Mouse (Mus musculus): ENCODE results near the gene Synpr. TPM values are rescaled to one million over a fixed set of nuclear protein-coding genes. Genes with fewer than 3 reads are reported as not detected.

The Synpr gene
- polyA plus RNA-seq, 1 experiment: 88.4 TPM

- H3K4me1 ChIP-seq (ENCODE audit: control insufficient read depth, insufficient read depth, low read length): no peaks in the 10 kb centered on the region
- no peak overlapping the region for H3K4me3 ChIP-seq (ENCODE audit: insufficient read depth, low read length)
- H3K27ac ChIP-seq (ENCODE audit: insufficient read depth, low read length): no peak overlapping the region
- TF ChIP-seq CTCF (IDR thresholded peaks at IDR 0.05; ENCODE audit: extremely low read depth, insufficient read depth, low read length) (no peak), POLR2A (IDR thresholded peaks at IDR 0.05; ENCODE audit: extremely low read depth, insufficient read depth, low read length) (no peak)
These were observed 282.7 kb downstream of the Synpr start for GRCm38 (mm10) chr14:13567250-13567649.

- TF ChIP-seq POLR2A (IDR thresholded peaks at IDR 0.05; ENCODE audit: extremely low read depth, insufficient read depth, low read length): no peak
- TF ChIP-seq CTCF (IDR thresholded peaks at IDR 0.05; ENCODE audit: extremely low read depth, insufficient read depth, low read length): no peak
These were observed 283.4 kb downstream of the Synpr start for GRCm38 (mm10) chr14:13567996-13568395.

GRCm38 (mm10) chr14:13571941-13572340 lies 287.4 kb downstream of the Synpr start:
- H3K4me3 ChIP-seq (ENCODE audit: insufficient read depth, low read length): no peak overlapping the region
- TF ChIP-seq CTCF (IDR thresholded peaks at IDR 0.05; ENCODE audit: extremely low read depth, insufficient read depth, low read length): no peak
- no peak for TF ChIP-seq POLR2A (IDR thresholded peaks at IDR 0.05; ENCODE audit: extremely low read depth, insufficient read depth, low read length)
- no peaks in the 10 kb centered on the region for H3K4me1 ChIP-seq (ENCODE audit: control insufficient read depth, insufficient read depth, low read length)
- no peak overlapping the region for H3K27ac ChIP-seq (ENCODE audit: insufficient read depth, low read length)

More at GRCm38 (mm10) chr14:13567996-13568395, 283.4 kb downstream of the Synpr start:
- no peak overlapping the region for H3K27ac ChIP-seq (ENCODE audit: insufficient read depth, low read length)
- no peaks in the 10 kb centered on the region for H3K4me1 ChIP-seq (ENCODE audit: control insufficient read depth, insufficient read depth, low read length)
- H3K4me3 ChIP-seq (ENCODE audit: insufficient read depth, low read length): no peak overlapping the region

- no peak overlapping the region for H3K4me3 ChIP-seq (ENCODE audit: insufficient read depth, low read length)
- H3K27ac ChIP-seq (ENCODE audit: insufficient read depth, low read length): no peak overlapping the region
- TF ChIP-seq POLR2A (IDR thresholded peaks at IDR 0.05; ENCODE audit: extremely low read depth, insufficient read depth, low read length) (no peak), CTCF (IDR thresholded peaks at IDR 0.05; ENCODE audit: extremely low read depth, insufficient read depth, low read length) (no peak)
- H3K4me1 ChIP-seq (ENCODE audit: control insufficient read depth, insufficient read depth, low read length): no peaks in the 10 kb centered on the region
These were observed 287.9 kb downstream of the Synpr start for GRCm38 (mm10) chr14:13572530-13572929.

- Histone ChIP-seq H3K27ac (ENCODE audit: insufficient read depth, low read length) (no peak overlapping the region), H3K4me1 (ENCODE audit: control insufficient read depth, insufficient read depth, low read length) (no peaks in the 10 kb centered on the region; the same call in 1 of the 2 replicates), H3K4me3 (ENCODE audit: insufficient read depth, low read length) (no peak overlapping the region)
- no peak for TF ChIP-seq POLR2A (IDR thresholded peaks at IDR 0.05; ENCODE audit: extremely low read depth, insufficient read depth, low read length)
- no peak for TF ChIP-seq CTCF (IDR thresholded peaks at IDR 0.05; ENCODE audit: extremely low read depth, insufficient read depth, low read length)
These were observed 293.5 kb downstream of the Synpr start for GRCm38 (mm10) chr14:13578101-13578500.

GRCm38 (mm10) chr14:13578744-13579143 lies 294.2 kb downstream of the Synpr start:
- no peak overlapping the region for H3K27ac ChIP-seq (ENCODE audit: insufficient read depth, low read length)
- no peak for TF ChIP-seq CTCF (IDR thresholded peaks at IDR 0.05; ENCODE audit: extremely low read depth, insufficient read depth, low read length)
- no peak for TF ChIP-seq POLR2A (IDR thresholded peaks at IDR 0.05; ENCODE audit: extremely low read depth, insufficient read depth, low read length)

GRCm38 (mm10) chr14:13593321-13593940 lies 308.9 kb downstream of the Synpr start:
- Histone ChIP-seq H3K4me1 (ENCODE audit: control insufficient read depth, insufficient read depth, low read length) (peaks cover 2% of the 10 kb centered on the region), H3K4me3 (ENCODE audit: insufficient read depth, low read length) (no peak overlapping the region), H3K27ac (ENCODE audit: insufficient read depth, low read length) (peak overlapping the region; percentile 42; the same call in 1 of the 2 replicates)
- no peak for TF ChIP-seq CTCF (IDR thresholded peaks at IDR 0.05; ENCODE audit: extremely low read depth, insufficient read depth, low read length)

More at GRCm38 (mm10) chr14:13578744-13579143, 294.2 kb downstream of the Synpr start:
- Histone ChIP-seq H3K4me3 (ENCODE audit: insufficient read depth, low read length) (no peak overlapping the region), H3K4me1 (ENCODE audit: control insufficient read depth, insufficient read depth, low read length) (no peaks in the 10 kb centered on the region; the same call in 1 of the 2 replicates)

GRCm38 (mm10) chr14:13596251-13596650 lies 311.7 kb downstream of the Synpr start:
- Histone ChIP-seq H3K27ac (ENCODE audit: insufficient read depth, low read length) (no peak overlapping the region), H3K4me1 (ENCODE audit: control insufficient read depth, insufficient read depth, low read length) (peaks cover 2% of the 10 kb centered on the region)

GRCm38 (mm10) chr14:13597204-13597603 lies 312.6 kb downstream of the Synpr start:
- Histone ChIP-seq H3K27ac (ENCODE audit: insufficient read depth, low read length) (no peak overlapping the region), H3K4me1 (ENCODE audit: control insufficient read depth, insufficient read depth, low read length) (no peaks in the 10 kb centered on the region), H3K4me3 (ENCODE audit: insufficient read depth, low read length) (no peak overlapping the region)
- TF ChIP-seq CTCF (IDR thresholded peaks at IDR 0.05; ENCODE audit: extremely low read depth, insufficient read depth, low read length): no peak
- no peak for TF ChIP-seq POLR2A (IDR thresholded peaks at IDR 0.05; ENCODE audit: extremely low read depth, insufficient read depth, low read length)

More at GRCm38 (mm10) chr14:13596251-13596650, 311.7 kb downstream of the Synpr start:
- TF ChIP-seq CTCF (IDR thresholded peaks at IDR 0.05; ENCODE audit: extremely low read depth, insufficient read depth, low read length): no peak
- TF ChIP-seq POLR2A (IDR thresholded peaks at IDR 0.05; ENCODE audit: extremely low read depth, insufficient read depth, low read length): no peak
- H3K4me3 ChIP-seq (ENCODE audit: insufficient read depth, low read length): no peak overlapping the region

GRCm38 (mm10) chr14:13620531-13620930 lies 336.0 kb downstream of the Synpr start:
- Histone ChIP-seq H3K4me1 (ENCODE audit: control insufficient read depth, insufficient read depth, low read length) (no peaks in the 10 kb centered on the region), H3K4me3 (ENCODE audit: insufficient read depth, low read length) (no peak overlapping the region), H3K27ac (ENCODE audit: insufficient read depth, low read length) (no peak overlapping the region)
- TF ChIP-seq POLR2A (IDR thresholded peaks at IDR 0.05; ENCODE audit: extremely low read depth, insufficient read depth, low read length): no peak
- TF ChIP-seq CTCF (IDR thresholded peaks at IDR 0.05; ENCODE audit: extremely low read depth, insufficient read depth, low read length): no peak

Measured in cortical plate, adult 2 months (tissue).